Mouse (Mus musculus) heart, embryonic 13.5 days (tissue): ENCODE data around the gene 2410131K14Rik. TPM values are rescaled to one million over a fixed set of nuclear protein-coding genes. Genes with fewer than 3 reads are reported as not detected.

ENCODE experiments used
- ATAC-seq: fragments of 200-750 bp; cut with Nextera tagmentation; 2 replicates; pipeline ENCODE4 v1.8.0; 2017; ENCODE audit warnings: moderate TSS enrichment; ENCODE audit not compliant: insufficient number of reproducible peaks, low FRiP score, low TSS enrichment; ENCODE audit errors: extremely low read depth
- H3K27ac ChIP-seq: fragments of 300-500 bp; sonication (generic); replicated peaks from 2 replicates; pipeline ENCODE4 v1.5.1; 2015; ENCODE audit warnings: moderate library complexity, mild to moderate bottlenecking, inconsistent platforms
- H3K27me3 ChIP-seq: fragments of 300-500 bp; sonication (generic); replicated peaks from 2 replicates; pipeline ENCODE4 v1.6.1; 2015; ENCODE audit warnings: mild to moderate bottlenecking, inconsistent platforms
- H3K36me3 ChIP-seq: fragments of 300-500 bp; sonication (generic); 2 replicates; pipeline ENCODE4 v1.6.1; 2015; ENCODE audit warnings: mild to moderate bottlenecking, inconsistent platforms
- H3K4me1 ChIP-seq: fragments of 300-500 bp; sonication (generic); 2 replicates; pipeline ENCODE4 v1.6.1; 2015; ENCODE audit warnings: inconsistent platforms
- H3K4me2 ChIP-seq: fragments of 300-500 bp; sonication (generic); 2 replicates; pipeline ENCODE4 v1.6.1; 2015; ENCODE audit warnings: inconsistent platforms, mild to moderate bottlenecking, moderate library complexity
- H3K4me3 ChIP-seq: fragments of 300-500 bp; sonication (generic); 2 replicates; pipeline ENCODE4 v1.5.1; 2015; ENCODE audit warnings: moderate library complexity, mild to moderate bottlenecking, inconsistent platforms
- H3K9ac ChIP-seq: fragments of 300-500 bp; sonication (generic); 2 replicates; pipeline ENCODE4 v1.6.1; 2015; ENCODE audit warnings: inconsistent platforms, mild to moderate bottlenecking, moderate library complexity
- H3K9me3 ChIP-seq: fragments of 300-500 bp; sonication (generic); 2 replicates; pipeline ENCODE4 v1.6.1; 2016; ENCODE audit warnings: inconsistent platforms
- WGBS: fragments of 180-500 bp; shearing (Covaris S2); methylation state at CpG from one replicate; pipeline ENCODE4 v1.1.7; 2015; ENCODE audit warnings: mixed read lengths; 5-methylcytosine and 5-hydroxymethylcytosine counted together
- polyA plus RNA-seq: library from polyadenylated mRNA; unstranded; fragments of >200 nt; fragmentation: Nextera tagmentation; extraction: Ambion mirVana; gene quantifications from 2 replicates; pipeline ENCODE4 v1.2.1, GENCODE M21; 2015

2410131K14Rik gene
- polyA plus RNA-seq, 1 experiment from 2014 or later: 6.1 TPM

- no peak overlapping the region for H3K9ac ChIP-seq
- peaks cover 50% of the 10 kb centered on the region for H3K4me1 ChIP-seq
- no peak overlapping the region for H3K27ac ChIP-seq
- no peak overlapping the region for H3K4me3 ChIP-seq
- no peaks in the 10 kb centered on the region for H3K36me3 ChIP-seq
- 87% methylated on average over 4 of the region's 4 CpGs for WGBS
- ATAC-seq: no peak
- no peak overlapping the region for H3K4me2 ChIP-seq
- no peaks in the 10 kb centered on the region for H3K27me3 ChIP-seq
- H3K9me3 ChIP-seq: no peaks in the 10 kb centered on the region
Measured at GRCm38 (mm10) chr5:118291453-118291852, 46.4 kb downstream of the 2410131K14Rik start.

- no peak for ATAC-seq
- Histone ChIP-seq H3K4me1 (peaks cover 60% of the 10 kb centered on the region), H3K36me3 (no peaks in the 10 kb centered on the region), H3K9me3 (no peaks in the 10 kb centered on the region), H3K27me3 (no peaks in the 10 kb centered on the region), H3K9ac (no peak overlapping the region), H3K4me3 (no peak overlapping the region), H3K27ac (no peak overlapping the region), H3K4me2 (no peak overlapping the region)
- 43% methylated on average over 4 of the region's 4 CpGs for WGBS
Measured at GRCm38 (mm10) chr5:118292476-118292875, 47.4 kb downstream of the 2410131K14Rik start.

DNA sequence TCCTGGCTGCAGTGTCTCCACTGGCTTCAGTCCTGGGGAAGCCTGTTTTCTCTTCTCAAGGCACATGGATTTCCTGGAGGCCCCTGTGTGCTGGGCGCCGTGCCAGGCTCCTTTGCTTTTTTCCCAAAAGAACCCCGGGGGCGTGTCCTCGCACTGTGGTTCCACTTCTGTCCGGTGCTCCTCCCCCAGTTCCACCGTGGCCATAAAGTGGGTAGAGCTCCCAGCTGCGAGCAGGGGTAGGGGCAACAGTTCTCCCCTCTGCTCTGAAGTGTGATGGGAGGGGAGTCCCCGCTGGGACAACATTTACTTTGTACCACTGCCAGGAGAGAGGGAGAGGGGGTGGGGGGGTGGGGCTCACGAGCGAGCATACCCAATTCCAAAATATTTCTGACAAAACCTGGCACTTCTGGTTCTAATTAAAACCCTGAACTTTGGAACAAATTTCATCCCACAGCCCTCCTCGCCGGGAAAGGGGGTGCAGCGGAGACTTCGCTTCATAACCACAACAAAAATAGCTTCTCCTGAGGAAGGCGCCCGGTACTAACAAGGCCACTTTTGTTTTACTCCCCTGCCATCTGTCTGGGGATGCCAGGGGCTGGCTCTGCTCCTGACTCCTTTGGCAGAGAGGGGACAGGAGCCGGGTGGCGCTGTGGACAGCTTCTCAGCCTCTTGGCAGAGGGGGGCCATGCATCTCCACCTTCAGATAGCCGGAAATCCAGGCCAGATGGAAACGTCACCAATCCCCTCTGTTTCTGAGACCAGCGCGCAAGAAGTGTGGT is 49.2 kb downstream of the 2410131K14Rik start:
- Histone ChIP-seq H3K4me1 (peaks cover 63% of the 10 kb centered on the region), H3K9me3 (no peaks in the 10 kb centered on the region), H3K4me3 (peak overlapping the region; percentile 38), H3K27me3 (no peaks in the 10 kb centered on the region; the same call in 1 of the 2 replicates), H3K36me3 (no peaks in the 10 kb centered on the region), H3K9ac (peak overlapping the region; percentile 61), H3K4me2 (peak overlapping the region; percentile 65), H3K27ac (peak overlapping the region; percentile 83)
- WGBS: 25% methylated on average over 23 of the region's 23 CpGs
- ATAC-seq: peak; percentile 66; the same call in 1 of the 2 replicates

- peak overlapping the region; percentile 83 for H3K27ac ChIP-seq
- H3K9ac ChIP-seq: peak overlapping the region; percentile 61
- WGBS: 74% methylated on average over 7 of the region's 7 CpGs
- no peak for ATAC-seq
- H3K9me3 ChIP-seq: no peaks in the 10 kb centered on the region
- no peaks in the 10 kb centered on the region; the same call in 1 of the 2 replicates for H3K27me3 ChIP-seq
- H3K4me1 ChIP-seq: peaks cover 58% of the 10 kb centered on the region
- H3K36me3 ChIP-seq: no peaks in the 10 kb centered on the region
- peak overlapping the region; percentile 38; the same call in 1 of the 2 replicates for H3K4me3 ChIP-seq
- peak overlapping the region; percentile 65 for H3K4me2 ChIP-seq
Measured at GRCm38 (mm10) chr5:118294865-118295258, 49.8 kb downstream of the 2410131K14Rik start.

- H3K27ac ChIP-seq: peak overlapping the region; percentile 42; the same call in 1 of the 2 replicates
- H3K36me3 ChIP-seq: no peaks in the 10 kb centered on the region
- no peak overlapping the region for H3K4me3 ChIP-seq
- H3K4me2 ChIP-seq: peak overlapping the region; percentile 53
- ATAC-seq: no peak
- no peaks in the 10 kb centered on the region for H3K9me3 ChIP-seq
- H3K9ac ChIP-seq: peak overlapping the region; percentile 35; the same call in 1 of the 2 replicates
- 26% methylated on average over 12 of the region's 12 CpGs for WGBS
- H3K27me3 ChIP-seq: no peaks in the 10 kb centered on the region; the same call in 1 of the 2 replicates
- peaks cover 50% of the 10 kb centered on the region for H3K4me1 ChIP-seq
Measured at GRCm38 (mm10) chr5:118297338-118297746, 52.3 kb downstream of the 2410131K14Rik start.

- no peaks in the 10 kb centered on the region for H3K9me3 ChIP-seq
- H3K4me1 ChIP-seq: peaks cover 30% of the 10 kb centered on the region
- H3K27me3 ChIP-seq: no peaks in the 10 kb centered on the region; the same call in 1 of the 2 replicates
- H3K36me3 ChIP-seq: no peaks in the 10 kb centered on the region
- H3K4me2 ChIP-seq: no peak overlapping the region
- no peak overlapping the region for H3K4me3 ChIP-seq
- no peak overlapping the region for H3K27ac ChIP-seq
- no peak for ATAC-seq
- no peak overlapping the region for H3K9ac ChIP-seq
- 74% methylated on average over 11 of the region's 11 CpGs for WGBS
Measured at GRCm38 (mm10) chr5:118299720-118300400, 54.8 kb downstream of the 2410131K14Rik start.

- peaks cover 6% of the 10 kb centered on the region for H3K4me1 ChIP-seq
- no peak overlapping the region for H3K4me3 ChIP-seq
- H3K9me3 ChIP-seq: no peaks in the 10 kb centered on the region
- no peak overlapping the region for H3K27ac ChIP-seq
- H3K4me2 ChIP-seq: no peak overlapping the region
- H3K27me3 ChIP-seq: no peaks in the 10 kb centered on the region; the same call in 1 of the 2 replicates
- 69% methylated on average over 9 of the region's 9 CpGs for WGBS
- no peaks in the 10 kb centered on the region for H3K36me3 ChIP-seq
- no peak for ATAC-seq
- H3K9ac ChIP-seq: no peak overlapping the region
Measured at GRCm38 (mm10) chr5:118302466-118303155, 57.6 kb downstream of the 2410131K14Rik start.

- Histone ChIP-seq H3K36me3 (no peaks in the 10 kb centered on the region), H3K4me2 (no peak overlapping the region)
Measured at GRCm38 (mm10) chr5:118304970-118305618, 60.1 kb downstream of the 2410131K14Rik start.

DNA sequence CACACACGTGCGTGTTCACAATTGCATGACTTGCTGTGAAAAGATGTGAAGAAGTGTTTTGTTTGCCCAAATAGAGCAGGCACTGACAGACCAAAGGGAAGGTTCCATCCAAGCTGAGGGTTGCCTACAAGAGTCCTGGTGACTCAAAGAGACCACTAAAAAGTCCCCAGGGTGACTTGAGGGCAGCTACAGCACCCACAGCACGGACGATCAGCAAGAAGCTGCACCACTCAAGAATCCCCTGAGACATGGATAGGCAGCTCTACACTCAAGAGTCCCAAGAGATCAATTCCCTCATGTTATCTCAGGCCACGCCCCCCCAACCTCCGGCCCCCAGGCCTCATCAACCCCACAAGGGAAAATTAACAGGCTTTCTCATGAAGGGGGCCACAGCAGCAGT is 65.4 kb downstream of the 2410131K14Rik start:
- no peaks in the 10 kb centered on the region; the same call in 1 of the 2 replicates for H3K27me3 ChIP-seq
- WGBS: 60% methylated on average over 6 of the region's 6 CpGs
- peaks cover 5% of the 10 kb centered on the region; the same call in 1 of the 2 replicates for H3K4me1 ChIP-seq
- H3K27ac ChIP-seq: no peak overlapping the region
- ATAC-seq: no peak
- H3K36me3 ChIP-seq: no peaks in the 10 kb centered on the region
- no peak overlapping the region for H3K9ac ChIP-seq
- H3K9me3 ChIP-seq: no peaks in the 10 kb centered on the region
- H3K4me3 ChIP-seq: no peak overlapping the region
- H3K4me2 ChIP-seq: no peak overlapping the region

More at GRCm38 (mm10) chr5:118304970-118305618, 60.1 kb downstream of the 2410131K14Rik start:
- Histone ChIP-seq H3K27ac (no peak overlapping the region), H3K4me3 (no peak overlapping the region), H3K9me3 (no peaks in the 10 kb centered on the region), H3K27me3 (no peaks in the 10 kb centered on the region), H3K4me1 (peaks cover under 1% of the 10 kb centered on the region; the same call in 1 of the 2 replicates), H3K9ac (no peak overlapping the region)
- no peak for ATAC-seq
- 72% methylated on average over 19 of the region's 19 CpGs for WGBS

DNA sequence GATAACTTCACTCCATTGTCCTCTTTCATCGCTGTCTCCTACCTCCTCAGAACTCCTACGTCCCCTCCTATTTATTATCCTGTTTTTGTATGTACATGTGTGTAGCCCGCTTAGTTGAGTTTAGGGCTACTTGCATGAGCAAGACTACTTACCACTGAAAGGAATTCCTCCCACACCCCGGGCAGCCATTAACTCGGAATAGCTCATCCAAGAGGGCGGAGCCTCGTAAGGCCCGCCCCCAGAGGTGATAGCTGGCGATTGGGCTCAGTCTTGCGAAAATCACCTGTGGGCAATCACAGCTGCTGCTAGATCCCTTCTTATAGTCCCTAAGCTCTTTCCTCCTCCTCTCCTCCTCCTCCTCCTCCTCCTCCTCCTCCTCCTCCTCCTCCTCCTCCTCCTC is 66.2 kb downstream of the 2410131K14Rik start:
- Histone ChIP-seq H3K27me3 (no peaks in the 10 kb centered on the region; the same call in 1 of the 2 replicates), H3K4me1 (peaks cover 8% of the 10 kb centered on the region), H3K9ac (no peak overlapping the region), H3K4me2 (no peak overlapping the region), H3K36me3 (no peaks in the 10 kb centered on the region), H3K4me3 (no peak overlapping the region), H3K9me3 (no peaks in the 10 kb centered on the region), H3K27ac (no peak overlapping the region)
- no peak for ATAC-seq
- WGBS: 42% methylated on average over 10 of the region's 10 CpGs
